Mouse (Mus musculus): ENCODE measurements around the gene Chrne. TPM values are rescaled to one million over a fixed set of nuclear protein-coding genes. Genes with fewer than 3 reads are reported as not detected.

The Chrne gene
- 1 to 10 TPM; 3.3 to 4.4 TPM for total RNA-seq (2023)

GRCm38 (mm10) chr11:70619101-70619500 lies at the start of gene Chrne:
Gene Chrne, minus strand, starts transcription at chr11:70619216.

GRCm38 (mm10) chr11:70656964-70657363 lies 37.9 kb upstream of the Chrne start, which contains the start of gene Eno3:
Gene Eno3, plus strand, starts transcription at chr11:70657202.

GRCm38 (mm10) chr11:70654198-70654922 lies 35.3 kb upstream of the Chrne start, which contains the start of gene Pfn1:
Gene Pfn1, minus strand, starts transcription at chr11:70654644.

GRCm38 (mm10) chr11:70646691-70647650 lies 28.0 kb upstream of the Chrne start, which contains the start of the genes Rnf167 and Slc25a11:
Gene Rnf167, plus strand, starts transcription at chr11:70647235.
Gene Slc25a11, minus strand, starts transcription at chr11:70647479.

GRCm38 (mm10) chr11:70638714-70639278 lies 19.8 kb upstream of the Chrne start, which contains the start of gene Gp1ba:
Gene Gp1ba, plus strand, starts transcription at chr11:70639122.

GRCm38 (mm10) chr11:70615516-70616093 lies 3.4 kb downstream of the Chrne start, which contains the start of gene 4930544D05Rik:
Gene 4930544D05Rik, plus strand, starts transcription at chr11:70615848.

Other genes starting within 250 kb of the Chrne start
- gene Pelp1, start 209.2 kb downstream of the Chrne start, total RNA-seq (2023), result 10 to 100 TPM; 25.7 to 30.0 TPM
- 100 to 1,000 TPM; 318 to 334 TPM for gene Arrb2, start 186.6 kb downstream of the Chrne start, total RNA-seq (2023)
- gene Med11, start 167.3 kb downstream of the Chrne start, total RNA-seq (2023), result 10 to 100 TPM; 40.1 to 41.8 TPM
- 1 to 10 TPM in 1 of 2 experiments, under 1 TPM in 1; 0.71 to 1.6 TPM for gene Zmynd15, start 159.8 kb downstream of the Chrne start, total RNA-seq (2023)
- gene Cxcl16, start 159.2 kb downstream of the Chrne start, total RNA-seq (2023), result under 1 TPM in 1 of 2 experiments, not detected in 1; 0.76 TPM
- not detected for gene Tm4sf5, start 114.0 kb downstream of the Chrne start, total RNA-seq (2023)
- not detected for gene Vmo1, start 104.6 kb downstream of the Chrne start, total RNA-seq (2023)
- not detected for gene Gltpd2, start 100.0 kb downstream of the Chrne start, total RNA-seq (2023)
- 100 to 1,000 TPM; 130 to 135 TPM for gene Psmb6, start 93.8 kb downstream of the Chrne start, total RNA-seq (2023)
- gene Gm40193, start 86.3 kb downstream of the Chrne start, total RNA-seq (2023), result not detected
- gene Pld2, start 79.2 kb downstream of the Chrne start, total RNA-seq (2023), result 1 to 10 TPM; 4.8 to 5.4 TPM
- 100 to 1,000 TPM; 172 to 178 TPM for gene Mink1, start 56.3 kb downstream of the Chrne start, total RNA-seq (2023)
- gene 4930544D05Rik, start 3.4 kb downstream of the Chrne start, total RNA-seq (2023), result 1 to 10 TPM; 2.6 to 3.3 TPM
- gene Gp1ba, start 19.9 kb upstream of the Chrne start, total RNA-seq (2023), result not detected
- 100 to 1,000 TPM; 234 to 250 TPM for gene Rnf167, start 28.0 kb upstream of the Chrne start, total RNA-seq (2023)
- 10 to 100 TPM; 64.3 to 67.8 TPM for gene Slc25a11, start 28.3 kb upstream of the Chrne start, total RNA-seq (2023)
- gene Pfn1, start 35.4 kb upstream of the Chrne start, total RNA-seq (2023), result 1,000 to 10,000 TPM; 1,694 to 1,755 TPM
- gene Eno3, start 38.0 kb upstream of the Chrne start, total RNA-seq (2023), result 10 to 100 TPM; 30.7 to 31.4 TPM
- gene Spag7, start 50.2 kb upstream of the Chrne start, total RNA-seq (2023), result 10 to 100 TPM; 32.6 to 35.8 TPM
- gene Camta2, start 68.9 kb upstream of the Chrne start, total RNA-seq (2023), result 10 to 100 TPM; 43.9 to 48.0 TPM
- under 1 TPM; 0.47 to 0.53 TPM for gene Inca1, start 80.9 kb upstream of the Chrne start, total RNA-seq (2023)
- gene Kif1c, start 81.3 kb upstream of the Chrne start, total RNA-seq (2023), result 10 to 100 TPM; 29.5 to 33.2 TPM
- 1 to 10 TPM; 3.3 to 4.7 TPM for gene Zfp3, start 145.0 kb upstream of the Chrne start, total RNA-seq (2023)
- not detected for gene Scimp, start 193.4 kb upstream of the Chrne start, total RNA-seq (2023)
- gene Rabep1, start 225.6 kb upstream of the Chrne start, total RNA-seq (2023), result 10 to 100 TPM; 37.8 to 41.6 TPM